Mouse (Mus musculus) hindbrain, embryonic 15.5 days (tissue): Measurements from ENCODE around the gene Uap1l1. TPM values are rescaled to one million over a fixed set of nuclear protein-coding genes. Genes with fewer than 3 reads are reported as not detected.
A peak's percentile ranks its signal among the peaks of the same experiment; 100 is the strongest.

ENCODE experiments used
- ATAC-seq: fragments of 200-750 bp; cut with Nextera tagmentation; 2 replicates; pipeline ENCODE4 v1.8.0; 2017; ENCODE audit warnings: low read depth, moderate number of reproducible peaks, moderate TSS enrichment; ENCODE audit not compliant: low FRiP score
- H3K27ac ChIP-seq: fragments of 300-500 bp; sonication (generic); replicated peaks from 2 replicates; pipeline ENCODE4 v1.5.1; 2015; ENCODE audit warnings: mild to moderate bottlenecking, inconsistent platforms
- H3K27me3 ChIP-seq: fragments of 300-500 bp; sonication (generic); 2 replicates; pipeline ENCODE4 v1.6.1; 2015; ENCODE audit warnings: control low read depth, inconsistent platforms
- H3K36me3 ChIP-seq: fragments of 300-500 bp; sonication (generic); 2 replicates; pipeline ENCODE4 v1.6.1; 2015; ENCODE audit warnings: control low read depth, inconsistent platforms
- H3K4me1 ChIP-seq: fragments of 300-500 bp; sonication (generic); replicated peaks from 2 replicates; pipeline ENCODE4 v1.6.1; 2015; ENCODE audit warnings: control low read depth, inconsistent platforms
- H3K4me2 ChIP-seq: fragments of 300-500 bp; sonication (generic); 2 replicates; pipeline ENCODE4 v1.6.1; 2015; ENCODE audit warnings: moderate library complexity, mild to moderate bottlenecking, inconsistent platforms
- H3K4me3 ChIP-seq: fragments of 300-500 bp; sonication (generic); 2 replicates; pipeline ENCODE4 v1.5.1; 2015; ENCODE audit warnings: mild to moderate bottlenecking, inconsistent platforms
- H3K9ac ChIP-seq: fragments of 300-500 bp; sonication (generic); 2 replicates; pipeline ENCODE4 v1.6.1; 2015; ENCODE audit warnings: inconsistent platforms
- H3K9me3 ChIP-seq: fragments of 300-500 bp; sonication (generic); 2 replicates; pipeline ENCODE4 v1.6.1; 2016; ENCODE audit warnings: control low read depth, inconsistent platforms
- WGBS: fragments of 180-500 bp; shearing (Covaris S2); methylation state at CpG from one replicate; pipeline ENCODE4 v1.1.7; 2015; 5-methylcytosine and 5-hydroxymethylcytosine counted together
- polyA plus RNA-seq: library from polyadenylated mRNA; unstranded; fragments of >200 nt; fragmentation: Nextera tagmentation; extraction: Ambion mirVana; gene quantifications from 2 replicates; pipeline ENCODE4 v1.2.1, GENCODE M21; 2015

The Uap1l1 gene
- polyA plus RNA-seq, 1 experiment from 2014 or later: 5.1 TPM

DNA sequence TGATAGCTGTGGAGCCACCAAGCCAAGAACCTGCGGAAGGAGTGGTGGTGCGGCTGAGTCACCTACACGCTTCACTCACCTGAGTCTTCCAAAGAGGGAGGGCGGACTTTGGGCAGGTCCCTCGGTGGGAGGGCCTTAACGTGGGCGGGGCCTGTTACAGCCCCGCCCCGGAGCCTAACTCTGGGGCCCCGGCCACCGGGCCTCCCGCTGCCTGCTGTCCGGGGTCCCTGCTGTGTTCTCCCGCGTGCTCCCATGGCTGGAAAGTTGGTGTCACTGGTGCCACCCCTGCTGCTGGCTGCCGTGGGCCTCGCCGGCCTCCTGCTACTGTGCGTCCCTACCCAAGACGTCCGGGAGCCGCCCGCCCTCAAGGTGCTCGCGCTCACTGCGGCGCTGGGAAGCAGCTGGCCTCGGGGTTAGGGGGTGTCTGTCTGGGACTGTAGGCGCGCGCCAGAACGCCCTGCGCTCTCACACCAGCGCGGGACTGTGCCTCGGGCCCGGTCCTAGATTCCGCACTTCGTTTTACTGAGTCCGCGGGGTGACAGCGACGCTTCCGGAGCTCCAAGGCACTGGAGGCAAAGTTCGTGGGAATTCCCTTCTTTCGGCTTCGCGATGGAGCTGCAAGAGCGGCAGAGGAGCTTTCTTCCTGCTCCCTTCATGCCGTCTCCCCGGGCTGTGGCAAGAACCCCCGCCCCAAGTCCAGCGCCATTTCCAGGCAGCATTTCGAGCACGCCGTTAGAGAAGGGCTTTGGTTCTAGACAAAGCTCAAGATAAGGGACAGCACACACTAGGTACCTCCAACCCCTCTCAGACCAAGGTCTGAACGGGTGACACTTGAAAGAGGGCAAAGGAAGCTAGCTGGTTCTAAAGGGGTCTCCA, 30.5 kb upstream of the Uap1l1 start, which contains the start of gene Entpd2:
Entpd2 (plus strand) TSS at position 154 of the 876 bp plus-strand sequence.
- Histone ChIP-seq H3K4me1 (peaks cover 28% of the 10 kb centered on the region), H3K27me3 (peaks cover 58% of the 10 kb centered on the region), H3K9ac (peak within 1 kb of the TSS; percentile 14; the same call in 1 of the 2 replicates), H3K36me3 (no peaks in the 10 kb centered on the region), H3K4me3 (peak within 1 kb of the TSS; percentile 31), H3K4me2 (peak within 1 kb of the TSS; percentile 53), H3K27ac (0 out of 2 replicates have a peak within 1 kb of the TSS, but pooled peaks have one; percentile 3), H3K9me3 (no peaks in the 10 kb centered on the region)
- no peak for ATAC-seq
- 1% methylated on average over 54 of the region's 57 CpGs for WGBS

DNA sequence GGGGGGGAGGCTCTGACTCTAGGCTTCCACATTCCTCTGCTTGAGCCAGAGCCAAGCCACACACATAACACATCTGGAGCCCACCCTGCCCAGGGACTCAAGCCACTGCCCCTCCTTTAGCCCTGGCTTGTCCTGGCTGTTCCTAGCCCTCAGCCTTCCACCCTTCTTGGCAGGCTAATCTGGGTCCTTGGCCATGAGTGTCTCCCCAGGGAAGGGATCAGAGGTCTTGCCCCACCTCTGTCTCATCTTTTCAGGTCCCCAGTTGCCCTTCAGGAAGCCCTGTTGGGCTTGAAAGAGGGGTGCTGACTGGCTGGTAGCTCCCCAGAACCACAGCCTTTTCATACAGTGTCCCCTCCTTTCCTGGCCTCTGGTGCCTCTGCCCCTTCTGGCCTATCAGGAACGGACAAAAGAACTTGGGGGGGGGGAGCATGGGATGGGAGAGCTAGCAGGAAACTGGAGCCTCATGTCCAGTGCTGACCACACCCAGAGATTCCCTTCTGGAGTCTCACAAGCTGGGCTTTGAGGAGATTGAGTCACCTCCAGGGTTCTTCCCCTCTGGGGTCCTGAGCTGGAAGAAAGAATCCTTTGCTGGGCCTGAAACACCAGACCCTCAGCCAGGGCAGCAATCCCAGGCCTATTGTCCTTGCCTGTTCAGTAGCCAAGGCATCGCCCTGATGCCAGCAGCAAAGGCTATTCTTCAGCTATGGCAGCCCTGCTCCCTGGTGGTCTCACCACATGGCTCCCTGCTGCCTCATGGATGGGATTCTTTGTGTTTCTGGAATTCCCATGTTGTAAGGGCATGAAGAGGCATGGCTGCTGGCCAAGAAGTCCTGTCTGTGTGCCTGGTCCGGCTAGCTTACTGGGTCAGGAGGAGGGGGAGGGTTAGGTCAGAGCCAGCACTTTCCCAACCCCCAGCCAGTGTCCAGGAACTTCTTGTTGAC, 29.1 kb upstream of the Uap1l1 start:
- WGBS: 17% methylated on average over 3 of the region's 3 CpGs
- peak; percentile 80 for ATAC-seq
- Histone ChIP-seq H3K9ac (no peak overlapping the region), H3K4me1 (peaks cover 18% of the 10 kb centered on the region), H3K4me3 (no peak overlapping the region), H3K9me3 (no peaks in the 10 kb centered on the region), H3K27ac (0 out of 2 replicates have a peak overlapping the region, but pooled peaks have one; percentile 3), H3K36me3 (no peaks in the 10 kb centered on the region), H3K4me2 (no peak overlapping the region), H3K27me3 (peaks cover 51% of the 10 kb centered on the region)

DNA sequence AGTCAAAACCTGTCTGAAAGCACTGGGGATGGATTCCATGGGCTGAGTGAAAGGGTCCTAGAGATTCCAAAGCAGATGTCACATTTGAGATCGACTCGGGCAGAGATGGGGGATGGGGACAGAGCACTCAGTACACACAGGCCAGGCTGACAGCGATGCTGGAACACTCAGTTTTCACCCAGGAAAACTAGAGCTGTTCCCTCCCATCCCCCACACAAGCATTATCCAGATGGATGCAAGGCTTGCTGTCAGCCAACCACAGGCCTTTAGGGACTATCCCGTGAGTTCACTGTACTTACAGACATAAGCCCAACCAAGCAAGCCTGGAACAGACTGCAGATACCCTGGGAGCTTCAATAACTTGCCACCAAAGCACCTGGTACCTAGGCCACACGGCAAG, 25.8 kb upstream of the Uap1l1 start:
- ATAC-seq: no peak
- 63% methylated on average over 5 of the region's 5 CpGs for WGBS
- Histone ChIP-seq H3K9ac (no peak overlapping the region), H3K4me3 (no peak overlapping the region), H3K4me2 (no peak overlapping the region), H3K9me3 (no peaks in the 10 kb centered on the region), H3K4me1 (peaks cover 14% of the 10 kb centered on the region), H3K27me3 (peaks cover 18% of the 10 kb centered on the region), H3K27ac (no peak overlapping the region), H3K36me3 (no peaks in the 10 kb centered on the region)

DNA sequence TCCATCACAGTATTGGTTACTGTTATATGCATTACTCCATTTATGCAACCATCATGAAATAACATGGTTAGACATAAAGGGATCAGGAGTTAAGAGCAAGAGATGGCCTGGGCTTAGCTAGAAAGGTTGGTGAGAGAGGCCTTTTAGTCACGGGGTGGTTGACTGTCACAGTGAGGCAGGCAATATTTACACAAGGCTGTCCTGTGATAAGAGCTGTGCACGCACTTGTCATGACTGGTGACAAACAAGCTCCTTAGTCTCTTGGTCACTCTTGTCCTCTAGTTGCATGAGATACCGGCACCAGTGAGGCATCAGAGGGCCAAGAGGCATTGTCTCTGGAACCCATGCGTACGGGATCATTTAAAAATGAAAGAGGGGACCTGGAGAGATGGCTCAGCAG, 19.0 kb upstream of the Uap1l1 start:
- Histone ChIP-seq H3K4me2 (no peak overlapping the region), H3K4me1 (no peaks in the 10 kb centered on the region), H3K9me3 (no peaks in the 10 kb centered on the region), H3K4me3 (no peak overlapping the region), H3K9ac (no peak overlapping the region), H3K36me3 (no peaks in the 10 kb centered on the region), H3K27ac (no peak overlapping the region), H3K27me3 (no peaks in the 10 kb centered on the region)
- 82% methylated on average over 5 of the region's 5 CpGs for WGBS
- ATAC-seq: no peak

DNA sequence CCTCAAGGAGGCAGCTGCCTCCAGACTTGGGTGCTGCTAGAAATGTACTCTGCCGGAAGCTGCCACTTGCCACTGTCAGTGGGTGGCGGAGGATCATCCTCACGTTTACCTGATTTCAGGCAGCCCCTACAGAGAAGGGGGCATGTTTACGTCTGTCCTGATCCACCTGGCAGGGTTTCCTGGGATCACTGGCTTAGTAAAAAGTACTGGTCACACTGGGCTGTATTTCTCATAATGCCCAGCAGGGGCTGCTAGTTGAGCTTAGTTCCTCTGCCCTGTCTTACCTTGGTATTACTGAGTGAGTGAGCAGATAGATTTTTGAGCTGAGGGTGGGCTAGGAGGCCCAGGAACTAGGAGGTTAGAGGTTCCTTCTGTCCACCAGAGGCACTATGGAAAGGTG, 11.1 kb upstream of the Uap1l1 start:
- H3K9me3 ChIP-seq: no peaks in the 10 kb centered on the region
- H3K9ac ChIP-seq: no peak overlapping the region
- H3K4me1 ChIP-seq: peaks cover 16% of the 10 kb centered on the region
- no peak overlapping the region for H3K4me3 ChIP-seq
- WGBS: 67% methylated on average over 4 of the region's 4 CpGs
- no peak for ATAC-seq
- no peak overlapping the region for H3K4me2 ChIP-seq
- H3K27ac ChIP-seq: no peak overlapping the region
- no peaks in the 10 kb centered on the region for H3K36me3 ChIP-seq
- H3K27me3 ChIP-seq: peaks cover 6% of the 10 kb centered on the region; the same call in 1 of the 2 replicates

DNA sequence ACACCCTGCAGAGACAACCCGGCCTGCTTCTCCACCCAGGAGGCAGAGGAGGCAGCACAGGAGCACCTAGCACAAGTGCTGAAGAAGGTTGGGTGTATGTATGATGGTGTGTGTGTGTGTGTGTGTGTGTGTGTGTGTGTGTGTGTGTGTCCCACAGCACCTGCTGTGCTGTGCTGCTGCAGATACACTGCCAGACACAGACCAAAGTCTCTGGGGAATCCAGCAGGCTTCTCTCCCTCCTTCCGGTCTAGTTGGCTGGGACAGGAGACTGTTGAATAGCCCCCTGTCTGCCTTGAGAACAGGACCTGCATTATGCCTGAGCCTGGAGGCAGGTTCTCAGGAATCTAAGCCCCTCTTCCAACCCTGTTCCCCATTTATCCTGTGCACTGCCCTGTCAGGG, 7.9 kb upstream of the Uap1l1 start:
- Histone ChIP-seq H3K9ac (no peak overlapping the region), H3K27me3 (peaks cover 6% of the 10 kb centered on the region; the same call in 1 of the 2 replicates), H3K36me3 (no peaks in the 10 kb centered on the region), H3K4me2 (peak overlapping the region; percentile 99), H3K4me3 (peak overlapping the region; percentile 74), H3K9me3 (no peaks in the 10 kb centered on the region), H3K27ac (no peak overlapping the region), H3K4me1 (peaks cover 19% of the 10 kb centered on the region)
- WGBS: 9% methylated on average over 2 of the region's 2 CpGs
- ATAC-seq: no peak

DNA sequence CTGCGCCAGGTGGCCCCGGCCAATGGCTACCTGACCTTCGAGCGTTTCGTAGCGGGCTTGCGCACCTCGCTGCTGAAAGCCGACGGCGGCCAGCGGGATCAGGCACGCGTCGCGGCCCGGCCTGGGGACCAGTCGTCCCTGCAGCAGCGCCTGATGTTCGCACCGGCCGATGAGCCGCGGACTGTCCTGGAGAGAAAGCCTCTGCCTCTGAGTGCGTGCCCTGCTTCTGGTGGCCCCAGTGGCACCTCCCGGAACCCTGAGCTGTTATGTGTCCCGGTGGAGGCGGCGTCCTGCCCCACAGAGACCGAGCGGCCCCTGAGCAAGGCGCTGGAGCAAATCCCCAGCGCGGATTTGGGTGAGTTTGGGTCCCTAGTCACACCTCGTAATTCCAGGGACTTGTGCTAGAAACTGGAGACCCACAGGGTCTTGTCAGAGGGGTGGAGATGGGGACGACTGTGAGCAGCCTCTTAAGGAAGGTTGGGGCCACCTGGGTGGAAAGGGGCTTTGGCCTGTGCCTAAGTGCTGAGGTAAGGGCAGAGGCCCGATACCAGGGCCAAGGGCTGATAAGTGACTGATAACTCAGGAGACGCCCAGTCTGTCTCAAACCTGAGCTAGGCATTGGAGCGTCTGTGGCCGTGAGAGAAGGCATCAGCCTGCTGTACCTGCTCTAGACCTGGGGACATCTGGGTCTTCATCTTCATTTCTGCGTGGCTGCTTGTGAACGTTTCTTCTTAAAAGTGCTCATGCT, 7.3 kb upstream of the Uap1l1 start:
- Histone ChIP-seq H3K4me3 (peak overlapping the region; percentile 74), H3K27ac (peak overlapping the region; percentile 59; the same call in 1 of the 2 replicates), H3K4me1 (peaks cover 19% of the 10 kb centered on the region), H3K9ac (peak overlapping the region; percentile 60), H3K9me3 (no peaks in the 10 kb centered on the region), H3K4me2 (peak overlapping the region; percentile 99), H3K27me3 (peaks cover 6% of the 10 kb centered on the region; the same call in 1 of the 2 replicates), H3K36me3 (no peaks in the 10 kb centered on the region)
- WGBS: 2% methylated on average over 42 of the region's 42 CpGs
- no peak for ATAC-seq

DNA sequence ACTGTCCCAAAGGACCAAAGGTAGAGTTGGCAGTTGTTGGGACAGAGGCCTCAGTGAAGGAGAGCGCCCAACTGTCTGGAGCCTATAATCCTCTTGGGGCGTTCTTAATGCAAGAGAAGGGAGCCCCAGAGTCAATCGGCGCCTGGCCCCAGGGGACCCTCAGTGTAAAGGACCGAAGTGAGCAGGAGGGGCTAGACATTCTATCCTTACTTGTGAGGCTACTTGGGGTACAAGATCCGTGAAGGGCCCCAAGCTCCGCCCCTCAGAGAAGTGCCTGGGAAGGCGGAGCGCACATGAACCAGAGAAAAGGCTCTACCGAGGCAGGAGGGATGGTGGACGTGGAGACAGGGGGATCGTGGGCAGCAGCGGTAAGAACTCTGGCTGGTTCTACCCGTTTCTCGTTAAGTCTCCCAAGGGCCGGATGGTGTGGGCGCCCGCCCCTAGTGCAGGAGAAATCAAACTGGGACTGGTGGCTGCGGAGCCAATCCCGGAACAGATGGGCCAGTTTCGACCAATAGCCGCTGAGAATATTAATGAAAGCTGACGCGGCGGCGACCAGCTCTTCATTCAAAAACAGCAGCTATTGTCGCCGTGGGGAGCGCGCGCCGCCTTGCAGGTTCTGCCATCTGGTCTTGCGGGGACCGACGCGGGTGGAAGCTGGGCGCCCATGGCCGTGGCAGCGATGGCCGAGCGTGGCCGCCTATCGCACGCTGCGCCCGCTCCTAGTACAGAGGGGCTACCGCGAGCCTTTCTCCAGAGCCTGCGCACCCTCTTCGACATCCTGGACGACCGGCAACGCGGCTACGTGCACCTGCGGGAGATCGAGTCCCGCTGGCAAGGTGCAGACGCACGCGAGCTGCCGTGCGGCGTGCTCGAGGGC, 6.5 kb upstream of the Uap1l1 start, which contains the start of gene Sapcd2:
Sapcd2 (plus strand) TSS at position 558 of the 880 bp plus-strand sequence.
- Histone ChIP-seq H3K4me1 (peaks cover 19% of the 10 kb centered on the region), H3K27me3 (peaks cover 10% of the 10 kb centered on the region; the same call in 1 of the 2 replicates), H3K9ac (peak within 1 kb of the TSS; percentile 60), H3K36me3 (no peaks in the 10 kb centered on the region), H3K4me3 (peak within 1 kb of the TSS; percentile 74), H3K27ac (peak within 1 kb of the TSS; percentile 66), H3K9me3 (no peaks in the 10 kb centered on the region), H3K4me2 (peak within 1 kb of the TSS; percentile 99)
- peak; percentile 93 for ATAC-seq
- WGBS: under 1% methylated on average over 65 of the region's 65 CpGs

DNA sequence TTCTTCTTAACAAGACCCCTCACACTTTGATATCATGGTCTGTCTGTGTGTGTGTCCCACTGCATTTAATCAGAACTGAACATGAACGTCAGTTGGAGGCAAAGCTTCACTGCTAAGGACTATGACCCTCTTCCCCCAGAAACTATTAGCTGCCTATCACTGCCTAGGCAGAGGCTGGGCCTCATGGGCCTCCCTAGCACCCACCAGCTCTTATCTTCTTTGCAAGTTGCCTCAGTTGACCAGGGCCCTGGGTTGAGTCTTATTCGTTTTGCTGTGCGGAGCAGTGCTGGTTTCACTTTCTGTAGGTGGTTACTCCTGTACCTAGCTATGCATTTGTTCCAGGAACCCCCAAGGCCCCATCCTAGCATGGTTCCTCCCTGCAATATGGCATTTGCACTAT, 4.5 kb upstream of the Uap1l1 start:
- Histone ChIP-seq H3K4me3 (no peak overlapping the region), H3K9ac (no peak overlapping the region), H3K9me3 (no peaks in the 10 kb centered on the region), H3K27me3 (peaks cover 18% of the 10 kb centered on the region), H3K36me3 (no peaks in the 10 kb centered on the region), H3K4me1 (peaks cover 27% of the 10 kb centered on the region), H3K4me2 (no peak overlapping the region), H3K27ac (no peak overlapping the region)
- ATAC-seq: no peak
- WGBS: 88% methylated on average over 3 of the region's 3 CpGs

DNA sequence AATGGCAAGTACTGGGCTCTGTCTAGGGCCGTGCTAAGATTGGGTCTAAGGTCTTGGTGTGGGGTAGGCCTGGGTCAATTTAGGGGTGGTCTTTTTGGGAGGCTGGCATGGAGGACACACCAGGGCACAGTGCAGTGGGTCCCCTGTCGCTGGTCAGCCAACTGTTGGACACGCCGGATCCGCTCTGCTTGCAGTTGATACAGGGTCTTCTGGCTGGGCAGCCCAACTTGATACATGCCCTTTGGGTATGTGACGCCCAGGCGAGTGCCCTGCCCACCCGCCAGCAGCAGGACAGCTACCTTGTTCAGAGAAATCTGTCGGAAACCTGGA, 756 bp downstream of the Uap1l1 start:
- peak overlapping the region; percentile 99 for H3K4me2 ChIP-seq
- peaks cover 12% of the 10 kb centered on the region for H3K4me1 ChIP-seq
- no peaks in the 10 kb centered on the region for H3K9me3 ChIP-seq
- 0 out of 2 replicates have a peak, but pooled peaks have one; percentile 31 for ATAC-seq
- peaks cover 33% of the 10 kb centered on the region for H3K27me3 ChIP-seq
- no peaks in the 10 kb centered on the region for H3K36me3 ChIP-seq
- 0 out of 2 replicates have a peak overlapping the region, but pooled peaks have one; percentile 64 for H3K9ac ChIP-seq
- peak overlapping the region; percentile 59 for H3K4me3 ChIP-seq
- WGBS: 33% methylated on average over 9 of the region's 9 CpGs
- no peak overlapping the region for H3K27ac ChIP-seq
